ENCODE assay signal across 30 mouse cellular contexts in genomic region chr2:135394698-135395097, GRCm38 (mm10).
"Had no signal": no experiment of that assay in that cellular context is flagged by ENCODE, and none has a peak within 500 bp of the region (broad histone marks: within the 10 kb centered on the region; RNA-seq: fewer than 3 reads in every experiment).

No protein-coding gene starts in this region.

- DNase-seq: left cerebral cortex, postnatal 4 days; liver; liver, embryonic 13.5 days; liver, postnatal 0 days; lung, adult 18-20 months; lung, adult 2 months; lung, embryonic 14.5 days; lung, postnatal 10 days; lung, postnatal 36 days; lung, postnatal 4 days; midbrain, embryonic 14.5 days had no signal

- H3K9ac ChIP-seq: limb, embryonic 12.5 days; limb, embryonic 15.5 days; liver, embryonic 12.5 days; liver, embryonic 13.5 days; liver, embryonic 14.5 days; liver, embryonic 15.5 days; liver, postnatal 0 days; lung, embryonic 14.5 days; lung, embryonic 15.5 days; midbrain, embryonic 12.5 days; midbrain, embryonic 13.5 days; midbrain, embryonic 15.5 days; neural tube, embryonic 12.5 days; neural tube, embryonic 13.5 days had no signal

- H3K27ac ChIP-seq: left cerebral cortex, adult 2 months; limb, embryonic 12.5 days; limb, embryonic 15.5 days; liver, embryonic 12.5 days; liver, embryonic 13.5 days; liver, embryonic 14.5 days; liver, embryonic 15.5 days; lung, embryonic 15.5 days; macrophage; midbrain, embryonic 10.5 days; midbrain, embryonic 12.5 days; midbrain, embryonic 13.5 days; midbrain, embryonic 15.5 days; neural tube, embryonic 12.5 days; neural tube, embryonic 13.5 days had no signal

- H3K4me3 ChIP-seq: left cerebral cortex, adult 2 months; limb, embryonic 12.5 days; limb, embryonic 15.5 days; liver, embryonic 12.5 days; liver, embryonic 13.5 days; liver, embryonic 15.5 days; lung, embryonic 15.5 days; megakaryocyte, embryonic 14.5 days; midbrain, embryonic 10.5 days; midbrain, embryonic 12.5 days; midbrain, embryonic 13.5 days; midbrain, embryonic 15.5 days; neural tube, embryonic 12.5 days; neural tube, embryonic 13.5 days had no signal

- ATAC-seq: liver, embryonic 12.5 days; liver, postnatal 0 days; lung, postnatal 0 days; midbrain, embryonic 13.5 days; midbrain, embryonic 15.5 days; midbrain, embryonic 16.5 days had no signal

- H3K4me1 ChIP-seq: limb, embryonic 12.5 days; limb, embryonic 15.5 days; liver, embryonic 12.5 days; liver, embryonic 13.5 days; liver, embryonic 15.5 days; midbrain, embryonic 12.5 days; midbrain, embryonic 13.5 days; midbrain, embryonic 15.5 days; neural tube, embryonic 12.5 days; neural tube, embryonic 13.5 days had no signal

- H3K27me3 ChIP-seq: limb, embryonic 12.5 days; limb, embryonic 15.5 days; liver, embryonic 12.5 days; liver, embryonic 13.5 days; liver, embryonic 15.5 days; lung, embryonic 15.5 days; megakaryocyte, embryonic 14.5 days; midbrain, embryonic 12.5 days; midbrain, embryonic 13.5 days; midbrain, embryonic 15.5 days; neural tube, embryonic 12.5 days; neural tube, embryonic 13.5 days had no signal

- H3K9me3 ChIP-seq: limb, embryonic 12.5 days; limb, embryonic 15.5 days; liver, embryonic 12.5 days; liver, embryonic 13.5 days; liver, embryonic 15.5 days; lung, embryonic 15.5 days; midbrain, embryonic 10.5 days; midbrain, embryonic 12.5 days; midbrain, embryonic 13.5 days; midbrain, embryonic 15.5 days; neural tube, embryonic 12.5 days; neural tube, embryonic 13.5 days had no signal

- H3K36me3 ChIP-seq: limb, embryonic 12.5 days; limb, embryonic 15.5 days; liver, embryonic 12.5 days; liver, embryonic 13.5 days; liver, embryonic 15.5 days; lung, embryonic 15.5 days; midbrain, embryonic 10.5 days; midbrain, embryonic 12.5 days; midbrain, embryonic 13.5 days; midbrain, embryonic 15.5 days; neural tube, embryonic 12.5 days; neural tube, embryonic 13.5 days had no signal

- H3K4me2 ChIP-seq: limb, embryonic 12.5 days; limb, embryonic 15.5 days; liver, embryonic 11.5 days; liver, embryonic 12.5 days; liver, embryonic 13.5 days; liver, embryonic 15.5 days; lung, embryonic 14.5 days; lung, embryonic 15.5 days; midbrain, embryonic 11.5 days; midbrain, embryonic 12.5 days; midbrain, embryonic 13.5 days; midbrain, embryonic 15.5 days; neural tube, embryonic 12.5 days; neural tube, embryonic 13.5 days had no signal
